Mouse (Mus musculus) kidney, postnatal 0 days (tissue): ENCODE measurements around the gene Tmem44. TPM values are rescaled to one million over a fixed set of nuclear protein-coding genes. Genes with fewer than 3 reads are reported as not detected.
A peak's percentile ranks its signal among the peaks of the same experiment; 100 is the strongest.

Experiments
- ATAC-seq: fragments of 200-750 bp; cut with Nextera tagmentation; replicated peaks from 2 replicates; pipeline ENCODE4 v1.8.0; 2017; ENCODE audit warnings: low read depth, moderate number of reproducible peaks, moderate TSS enrichment, moderate library complexity; ENCODE audit not compliant: low FRiP score
- DNase-seq: peaks from one replicate; pipeline ENCODE4 v3.0.0-alpha.2; 2016; ENCODE audit warnings: low spot score
- H3K27ac ChIP-seq: fragments of 300-500 bp; sonication (generic); 2 replicates; pipeline ENCODE4 v1.5.1; 2014; ENCODE audit warnings: mild to moderate bottlenecking
- H3K27me3 ChIP-seq: fragments of 300-500 bp; sonication (generic); 2 replicates; pipeline ENCODE4 v1.6.1; 2014; ENCODE audit warnings: low read length, mixed read lengths; ENCODE audit not compliant: insufficient read depth
- H3K36me3 ChIP-seq: fragments of 300-500 bp; sonication (generic); 2 replicates; pipeline ENCODE4 v1.6.1; 2014; ENCODE audit warnings: low read length, mixed read lengths; ENCODE audit not compliant: insufficient read depth
- H3K4me1 ChIP-seq: fragments of 300-500 bp; sonication (generic); replicated peaks from 2 replicates; pipeline ENCODE4 v1.6.1; 2014; ENCODE audit warnings: antibody characterized with exemption, low read length, mixed read lengths; ENCODE audit not compliant: insufficient read depth
- H3K4me2 ChIP-seq: fragments of 300-500 bp; sonication (generic); 2 replicates; pipeline ENCODE4 v1.6.1; 2014; ENCODE audit warnings: mild to moderate bottlenecking, low read length, moderate library complexity, mixed read lengths
- H3K4me3 ChIP-seq: fragments of 300-500 bp; sonication (generic); replicated peaks from 2 replicates; pipeline ENCODE4 v1.5.1; 2014; ENCODE audit warnings: low read depth, low read length
- H3K9ac ChIP-seq: fragments of 300-500 bp; sonication (generic); 2 replicates; pipeline ENCODE4 v1.6.1; 2014; ENCODE audit warnings: low read depth, low read length
- H3K9me3 ChIP-seq: fragments of 300-500 bp; sonication (generic); replicated peaks from 2 replicates; pipeline ENCODE4 v1.6.1; 2016; ENCODE audit warnings: low read length, inconsistent platforms, mixed read lengths
- CTCF ChIP-seq: IDR thresholded peaks from 2 replicates; pipeline ENCODE4 v1.5.1; 2016; ENCODE audit warnings: antibody characterized with exemption, low read depth, mild to moderate bottlenecking, moderate library complexity
- WGBS: fragments of 180-500 bp; shearing (Covaris S2); extraction: QIAGEN DNeasy Blood & Tissue Kit; methylation state at CpG from one replicate; pipeline ENCODE4 v1.1.7; 2014; 5-methylcytosine and 5-hydroxymethylcytosine counted together
- polyA plus RNA-seq: library from polyadenylated mRNA; unstranded; fragments of >200 nt; fragmentation: Nextera tagmentation; extraction: Ambion mirVana; gene quantifications from 2 replicates; pipeline ENCODE4 v1.2.1, GENCODE M21; 2015

Gene Tmem44
- polyA plus RNA-seq, 1 experiment from 2014 or later, result 13.8 TPM

DNA sequence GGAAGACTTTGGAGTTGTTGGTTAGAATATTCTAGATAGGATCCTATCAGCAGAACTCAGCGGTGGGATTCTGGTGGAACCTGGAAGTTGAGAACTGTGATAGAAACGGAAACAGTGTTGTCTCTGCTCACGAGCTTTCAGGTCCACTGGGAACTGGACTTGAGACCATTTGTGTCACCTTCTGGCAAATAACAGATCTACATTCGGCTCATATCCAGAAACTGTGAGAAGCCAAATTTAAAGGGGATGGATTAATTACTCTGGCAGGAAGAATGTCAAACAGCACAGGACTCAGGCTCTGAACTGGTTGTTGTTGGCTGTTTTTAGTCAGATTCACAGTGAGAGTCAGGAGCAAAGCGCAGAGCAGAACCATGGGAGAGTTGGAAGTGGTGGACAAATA is 72.9 kb downstream of the Tmem44 start:
- Histone ChIP-seq H3K4me1 (no peaks in the 10 kb centered on the region), H3K4me2 (no peak overlapping the region), H3K36me3 (no peaks in the 10 kb centered on the region), H3K9ac (no peak overlapping the region), H3K9me3 (no peaks in the 10 kb centered on the region), H3K27me3 (no peaks in the 10 kb centered on the region), H3K4me3 (no peak overlapping the region), H3K27ac (no peak overlapping the region)
- no peak for DNase-seq
- no peak for ATAC-seq
- TF ChIP-seq CTCF, result no peak
- WGBS, result 89% methylated on average over 5 of the region's 5 CpGs

GRCm38 (mm10) chr16:30477006-30477405 is 73.6 kb downstream of the Tmem44 start:
- DNase-seq, result peak; percentile 37
- ATAC-seq, result no peak
- Histone ChIP-seq H3K4me1 (no peaks in the 10 kb centered on the region), H3K27me3 (no peaks in the 10 kb centered on the region), H3K27ac (no peak overlapping the region), H3K4me2 (no peak overlapping the region), H3K36me3 (no peaks in the 10 kb centered on the region), H3K9me3 (no peaks in the 10 kb centered on the region), H3K4me3 (no peak overlapping the region), H3K9ac (no peak overlapping the region)
- WGBS, result 42% methylated on average over 3 of the region's 3 CpGs
- TF ChIP-seq CTCF, result no peak

- no peaks in the 10 kb centered on the region for H3K27me3 ChIP-seq
- ATAC-seq (no peak), DNase-seq (no peak)
- H3K27ac ChIP-seq, result no peak overlapping the region
- no peaks in the 10 kb centered on the region for H3K4me1 ChIP-seq
- H3K4me3 ChIP-seq, result no peak overlapping the region
- no peak overlapping the region for H3K4me2 ChIP-seq
- no peak for TF ChIP-seq CTCF
- H3K9me3 ChIP-seq, result no peaks in the 10 kb centered on the region
- no peaks in the 10 kb centered on the region for H3K36me3 ChIP-seq
- 49% methylated on average over 10 of the region's 10 CpGs for WGBS
- no peak overlapping the region for H3K9ac ChIP-seq
Measured at GRCm38 (mm10) chr16:30475633-30476461, 74.8 kb downstream of the Tmem44 start.

DNA sequence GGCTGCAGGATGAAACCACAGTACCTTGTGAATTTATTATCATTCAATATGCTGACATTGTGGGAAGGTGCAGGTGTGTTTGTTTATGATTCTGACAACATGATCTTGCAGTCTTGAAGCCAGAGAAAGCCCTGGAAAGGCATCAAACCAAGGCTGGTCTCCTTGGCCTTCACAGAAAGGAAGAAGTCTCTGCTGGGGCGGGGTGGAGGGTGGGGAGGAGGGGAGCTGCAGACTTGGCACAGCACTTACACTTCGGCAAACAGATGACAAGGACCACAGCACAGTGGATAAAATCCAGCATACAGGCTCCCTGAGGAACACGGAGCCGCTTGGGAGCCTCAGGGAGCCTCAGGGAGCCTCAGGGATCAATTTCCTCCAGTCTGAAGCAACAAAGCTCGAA is 78.2 kb downstream of the Tmem44 start:
- 41% methylated on average over 5 of the region's 5 CpGs for WGBS

GRCm38 (mm10) chr16:30471912-30472311 is 78.7 kb downstream of the Tmem44 start:
- no peaks in the 10 kb centered on the region for H3K4me1 ChIP-seq
- no peaks in the 10 kb centered on the region for H3K9me3 ChIP-seq
- ATAC-seq, result no peak
- no peak overlapping the region for H3K27ac ChIP-seq
- no peak overlapping the region for H3K9ac ChIP-seq
- no peak for DNase-seq
- no peak overlapping the region for H3K4me2 ChIP-seq
- whole genome bisulfite sequencing, result 50% methylated on average over 2 of the region's 2 CpGs
- no peak overlapping the region for H3K4me3 ChIP-seq
- no peaks in the 10 kb centered on the region for H3K36me3 ChIP-seq
- TF ChIP-seq CTCF, result no peak
- no peaks in the 10 kb centered on the region for H3K27me3 ChIP-seq

More for the DNA sequence above, 78.2 kb downstream of the Tmem44 start:
- H3K27me3 ChIP-seq, result no peaks in the 10 kb centered on the region
- no peak overlapping the region for H3K27ac ChIP-seq
- ATAC-seq (no peak), DNase-seq (peak; percentile 5)
- H3K9ac ChIP-seq, result no peak overlapping the region
- H3K4me2 ChIP-seq, result no peak overlapping the region
- H3K4me3 ChIP-seq, result no peak overlapping the region
- no peak for TF ChIP-seq CTCF
- H3K4me1 ChIP-seq, result no peaks in the 10 kb centered on the region
- H3K36me3 ChIP-seq, result no peaks in the 10 kb centered on the region
- no peaks in the 10 kb centered on the region for H3K9me3 ChIP-seq

GRCm38 (mm10) chr16:30468944-30469343 is 81.7 kb downstream of the Tmem44 start:
- no peak overlapping the region for H3K9ac ChIP-seq
- DNase-seq (no peak), ATAC-seq (no peak)
- no peaks in the 10 kb centered on the region for H3K9me3 ChIP-seq
- no peaks in the 10 kb centered on the region for H3K36me3 ChIP-seq
- no peak overlapping the region for H3K27ac ChIP-seq
- no peak for TF ChIP-seq CTCF
- H3K4me2 ChIP-seq, result no peak overlapping the region
- WGBS, result 92% methylated on average over 6 of the region's 6 CpGs
- no peaks in the 10 kb centered on the region for H3K4me1 ChIP-seq
- H3K4me3 ChIP-seq, result no peak overlapping the region
- no peaks in the 10 kb centered on the region for H3K27me3 ChIP-seq
